Mouse (Mus musculus): ENCODE data around the gene Arhgap22. TPM values are rescaled to one million over a fixed set of nuclear protein-coding genes. Genes with fewer than 3 reads are reported as not detected.
A peak's percentile ranks its signal among the peaks of the same experiment; 100 is the strongest.

Gene Arhgap22
- polyA plus RNA-seq, 1 experiment from 2014 or later: 9.3 TPM

- Histone ChIP-seq H3K9me3 (no peaks in the 10 kb centered on the region), H3K4me1 (peaks cover 34% of the 10 kb centered on the region), H3K27me3 (ENCODE audit: insufficient read depth, poor library complexity, severe bottlenecking) (peaks cover 9% of the 10 kb centered on the region; the same call in 1 of the 2 replicates), H3K36me3 (no peaks in the 10 kb centered on the region), H3K4me3 (no peak overlapping the region), H3K27ac (no peak overlapping the region; the same call in 1 of the 2 replicates)
- WGBS: 81% methylated on average over 5 of the region's 5 CpGs
- DNase-seq (ENCODE audit: low spot score): no peak
These were observed 115.5 kb downstream of the Arhgap22 start for GRCm38 (mm10) chr14:33329297-33329805.

DNA sequence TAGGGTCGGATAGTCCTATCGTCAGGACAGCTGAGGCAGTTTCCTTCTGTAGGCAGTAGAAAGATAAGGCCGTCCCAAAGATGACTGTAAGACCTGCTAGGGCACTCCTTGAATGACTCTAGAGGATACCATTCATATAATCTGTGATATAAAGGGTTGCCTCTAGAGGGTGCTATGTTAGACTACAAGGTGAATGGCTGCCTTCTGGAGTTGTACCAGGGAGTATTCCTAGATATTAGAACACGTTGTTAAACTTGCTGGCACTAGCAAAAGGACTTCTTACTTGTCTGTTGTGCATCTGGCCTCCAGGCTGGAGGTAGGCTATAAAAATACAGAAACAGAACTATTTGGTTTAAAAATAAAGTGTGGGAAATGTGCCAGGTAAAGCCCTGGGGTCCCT, 117.2 kb downstream of the Arhgap22 start:
- Histone ChIP-seq H3K27me3 (ENCODE audit: insufficient read depth, poor library complexity, severe bottlenecking) (peaks cover 6% of the 10 kb centered on the region; the same call in 1 of the 2 replicates), H3K9me3 (no peaks in the 10 kb centered on the region), H3K4me1 (peaks cover 37% of the 10 kb centered on the region), H3K36me3 (no peaks in the 10 kb centered on the region), H3K4me3 (no peak overlapping the region), H3K27ac (no peak overlapping the region)
- DNase-seq (ENCODE audit: low spot score): no peak
- 41% methylated on average over 4 of the region's 4 CpGs for WGBS

DNA sequence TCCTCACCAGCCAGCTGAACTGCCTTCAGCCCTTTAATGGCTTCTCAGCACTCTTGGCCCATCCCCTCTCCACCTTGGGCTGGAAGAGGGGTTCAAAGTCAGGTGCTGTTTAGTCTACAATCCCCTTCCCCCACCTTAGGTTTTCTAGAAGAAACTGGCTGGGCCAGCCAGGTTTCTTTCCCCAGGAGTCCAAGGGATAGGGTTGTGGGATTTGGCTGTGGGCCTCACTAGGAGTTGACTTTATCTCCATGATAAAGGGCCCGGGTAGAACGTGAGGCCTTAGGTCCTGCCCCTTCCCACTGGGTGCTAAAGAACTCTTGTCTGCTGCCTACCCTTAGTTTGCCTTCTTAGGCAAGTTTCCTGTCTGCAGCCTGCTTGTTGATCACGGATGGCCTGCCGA, 117.8 kb downstream of the Arhgap22 start:
- DNase-seq (ENCODE audit: low spot score): no peak
- H3K27me3 ChIP-seq (ENCODE audit: insufficient read depth, poor library complexity, severe bottlenecking): peaks cover 6% of the 10 kb centered on the region; the same call in 1 of the 2 replicates
- peaks cover 37% of the 10 kb centered on the region for H3K4me1 ChIP-seq
- H3K4me3 ChIP-seq: no peak overlapping the region
- no peak overlapping the region for H3K27ac ChIP-seq
- 23% methylated on average over 4 of the region's 4 CpGs for WGBS
- no peaks in the 10 kb centered on the region for H3K9me3 ChIP-seq
- H3K36me3 ChIP-seq: no peaks in the 10 kb centered on the region

DNA sequence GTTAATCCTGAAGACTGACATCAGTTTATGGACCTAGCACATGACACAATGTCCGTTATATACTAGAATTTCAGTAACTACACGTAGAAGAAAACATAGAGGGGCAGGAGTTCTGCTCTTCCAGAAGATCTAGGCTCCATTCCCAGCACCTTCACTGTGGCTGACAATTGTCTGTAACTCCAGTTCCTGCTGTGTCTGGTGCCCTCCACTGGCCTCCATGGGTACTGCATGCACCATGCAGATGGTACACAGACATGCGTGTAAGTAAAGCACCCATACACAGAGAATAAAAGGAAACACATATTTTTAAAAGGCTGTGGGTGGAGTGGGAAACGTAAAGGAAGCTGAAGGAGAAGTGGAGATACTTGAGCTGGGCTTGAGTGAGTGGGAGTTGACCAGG, 120.0 kb downstream of the Arhgap22 start:
- 80% methylated on average over 4 of the region's 4 CpGs for WGBS

GRCm38 (mm10) chr14:33334402-33334801, 120.6 kb downstream of the Arhgap22 start:
- Histone ChIP-seq H3K4me1 (peaks cover 27% of the 10 kb centered on the region), H3K27ac (no peak overlapping the region), H3K36me3 (no peaks in the 10 kb centered on the region), H3K4me3 (no peak overlapping the region), H3K9me3 (no peaks in the 10 kb centered on the region), H3K27me3 (ENCODE audit: insufficient read depth, poor library complexity, severe bottlenecking) (peaks cover 9% of the 10 kb centered on the region)
- no peak for DNase-seq (ENCODE audit: low spot score)
- WGBS: 75% methylated on average over 4 of the region's 4 CpGs

More for the DNA sequence above, 120.0 kb downstream of the Arhgap22 start:
- Histone ChIP-seq H3K36me3 (no peaks in the 10 kb centered on the region), H3K4me3 (no peak overlapping the region), H3K4me1 (peaks cover 33% of the 10 kb centered on the region), H3K27ac (no peak overlapping the region), H3K9me3 (no peaks in the 10 kb centered on the region), H3K27me3 (ENCODE audit: insufficient read depth, poor library complexity, severe bottlenecking) (peaks cover 9% of the 10 kb centered on the region)
- DNase-seq (ENCODE audit: low spot score): no peak

DNA sequence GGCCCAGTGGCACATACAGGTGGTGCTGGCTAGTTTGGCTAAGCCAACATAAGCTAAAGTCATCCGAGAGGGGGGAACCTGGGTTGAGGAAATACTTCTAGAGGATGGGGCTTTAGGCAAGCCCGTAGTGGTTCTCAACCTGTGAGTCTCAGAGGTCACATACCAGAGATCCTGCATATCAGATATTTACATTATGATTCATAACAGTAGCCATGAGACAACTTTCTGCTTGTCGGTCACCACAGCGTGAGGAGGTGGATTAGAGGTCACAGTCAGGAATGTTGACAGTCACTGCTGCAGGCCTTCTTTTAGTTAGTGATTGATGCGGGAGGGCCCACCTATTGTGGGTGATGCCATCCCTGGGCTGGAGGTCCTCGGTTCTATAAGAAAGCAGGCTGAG, 121.9 kb downstream of the Arhgap22 start:
- no peak for DNase-seq (ENCODE audit: low spot score)
- Histone ChIP-seq H3K27me3 (ENCODE audit: insufficient read depth, poor library complexity, severe bottlenecking) (peaks cover 9% of the 10 kb centered on the region), H3K9me3 (no peaks in the 10 kb centered on the region), H3K27ac (no peak overlapping the region), H3K4me1 (peaks cover 31% of the 10 kb centered on the region), H3K4me3 (no peak overlapping the region), H3K36me3 (no peaks in the 10 kb centered on the region)
- whole genome bisulfite sequencing: 58% methylated on average over 6 of the region's 6 CpGs

DNA sequence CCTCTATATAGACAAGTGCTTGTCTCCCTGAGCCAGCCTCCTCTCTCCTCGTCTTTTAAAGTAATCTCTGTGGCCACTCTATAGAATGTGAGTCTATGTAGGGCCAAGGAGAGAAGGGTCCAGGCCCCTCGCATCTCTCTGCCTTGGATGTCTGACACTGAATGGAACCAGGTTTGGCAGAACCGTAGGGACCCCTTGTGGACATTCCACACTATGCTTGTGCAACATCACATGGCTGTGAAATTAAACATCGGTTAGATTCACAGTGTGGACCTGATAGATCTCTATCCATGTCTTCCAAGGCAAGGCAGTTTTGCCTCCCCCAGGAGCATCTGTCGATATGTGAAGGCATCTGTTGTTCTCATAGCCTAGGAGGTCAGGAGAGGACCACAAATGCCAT, 124.9 kb downstream of the Arhgap22 start:
- H3K4me3 ChIP-seq: no peak overlapping the region
- H3K36me3 ChIP-seq: no peaks in the 10 kb centered on the region
- 66% methylated on average over 5 of the region's 5 CpGs for WGBS
- H3K9me3 ChIP-seq: no peaks in the 10 kb centered on the region
- H3K4me1 ChIP-seq: peaks cover 27% of the 10 kb centered on the region
- H3K27me3 ChIP-seq (ENCODE audit: insufficient read depth, poor library complexity, severe bottlenecking): peaks cover 4% of the 10 kb centered on the region
- no peak for DNase-seq (ENCODE audit: low spot score)
- no peak overlapping the region for H3K27ac ChIP-seq

GRCm38 (mm10) chr14:33343131-33343725, 129.4 kb downstream of the Arhgap22 start:
- peaks cover 28% of the 10 kb centered on the region; the same call in 1 of the 2 replicates for H3K27me3 ChIP-seq (ENCODE audit: insufficient read depth, poor library complexity, severe bottlenecking)
- no peak for DNase-seq (ENCODE audit: low spot score)
- H3K4me3 ChIP-seq: no peak overlapping the region
- H3K9me3 ChIP-seq: no peaks in the 10 kb centered on the region
- 85% methylated on average over 14 of the region's 14 CpGs for WGBS
- no peaks in the 10 kb centered on the region for H3K36me3 ChIP-seq
- no peak overlapping the region for H3K27ac ChIP-seq
- peaks cover 12% of the 10 kb centered on the region; the same call in 1 of the 2 replicates for H3K4me1 ChIP-seq

DNA sequence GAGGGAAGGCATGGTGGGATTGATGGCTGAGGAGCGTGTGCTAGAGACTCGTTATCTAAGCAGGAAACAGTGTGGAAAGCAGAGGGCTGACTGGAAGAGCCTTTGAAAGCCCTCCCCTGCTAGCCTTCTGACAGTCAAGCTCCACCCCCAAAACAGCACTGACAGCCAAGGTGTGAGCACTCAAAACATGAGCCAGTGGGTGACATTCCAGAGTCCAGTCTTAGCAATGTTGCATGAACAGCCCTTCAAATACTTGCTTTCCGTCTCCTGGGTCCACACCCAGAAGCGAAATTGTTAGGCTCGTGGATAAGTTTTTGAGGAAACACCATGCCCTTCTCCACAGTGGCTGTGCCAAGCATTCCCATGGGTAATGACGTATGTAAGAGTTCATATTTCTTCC, 132.7 kb downstream of the Arhgap22 start:
- H3K4me3 ChIP-seq: no peak overlapping the region
- peaks cover 18% of the 10 kb centered on the region for H3K4me1 ChIP-seq
- no peak for DNase-seq (ENCODE audit: low spot score)
- WGBS: 61% methylated on average over 6 of the region's 6 CpGs
- no peaks in the 10 kb centered on the region for H3K36me3 ChIP-seq
- no peaks in the 10 kb centered on the region for H3K9me3 ChIP-seq
- peaks cover 61% of the 10 kb centered on the region for H3K27me3 ChIP-seq (ENCODE audit: insufficient read depth, poor library complexity, severe bottlenecking)
- no peak overlapping the region for H3K27ac ChIP-seq

- Histone ChIP-seq H3K27ac (no peak overlapping the region), H3K27me3 (ENCODE audit: insufficient read depth, poor library complexity, severe bottlenecking) (peaks cover 73% of the 10 kb centered on the region)
- DNase-seq (ENCODE audit: low spot score): no peak
These were observed 133.9 kb downstream of the Arhgap22 start for GRCm38 (mm10) chr14:33347738-33348137.

GRCm38 (mm10) chr14:33348146-33348545, 134.3 kb downstream of the Arhgap22 start:
- WGBS: 62% methylated on average over 1 of the region's 1 CpGs
- Histone ChIP-seq H3K27ac (no peak overlapping the region), H3K4me3 (no peak overlapping the region), H3K9me3 (no peaks in the 10 kb centered on the region), H3K4me1 (peaks cover 27% of the 10 kb centered on the region), H3K36me3 (no peaks in the 10 kb centered on the region), H3K27me3 (ENCODE audit: insufficient read depth, poor library complexity, severe bottlenecking) (peaks cover 77% of the 10 kb centered on the region)
- DNase-seq (ENCODE audit: low spot score): no peak

More at GRCm38 (mm10) chr14:33347738-33348137, 133.9 kb downstream of the Arhgap22 start:
- Histone ChIP-seq H3K4me3 (no peak overlapping the region), H3K4me1 (peaks cover 23% of the 10 kb centered on the region), H3K36me3 (no peaks in the 10 kb centered on the region), H3K9me3 (no peaks in the 10 kb centered on the region)
- 60% methylated on average over 4 of the region's 4 CpGs for WGBS

- no peaks in the 10 kb centered on the region for H3K36me3 ChIP-seq
- H3K27me3 ChIP-seq (ENCODE audit: insufficient read depth, poor library complexity, severe bottlenecking): peaks cover 67% of the 10 kb centered on the region
- H3K27ac ChIP-seq: peak overlapping the region; percentile 67
- DNase-seq (ENCODE audit: low spot score): no peak
- no peaks in the 10 kb centered on the region for H3K9me3 ChIP-seq
- peak overlapping the region; percentile 61 for H3K4me3 ChIP-seq
- peaks cover 44% of the 10 kb centered on the region for H3K4me1 ChIP-seq
- under 1% methylated on average over 42 of the region's 42 CpGs for WGBS
These were observed 137.2 kb downstream of the Arhgap22 start for GRCm38 (mm10) chr14:33351019-33351418.

GRCm38 (mm10) chr14:33351984-33352722, 138.3 kb downstream of the Arhgap22 start:
- Histone ChIP-seq H3K4me1 (peaks cover 42% of the 10 kb centered on the region), H3K36me3 (no peaks in the 10 kb centered on the region), H3K27ac (no peak overlapping the region), H3K4me3 (no peak overlapping the region), H3K27me3 (ENCODE audit: insufficient read depth, poor library complexity, severe bottlenecking) (peaks cover 67% of the 10 kb centered on the region), H3K9me3 (no peaks in the 10 kb centered on the region)
- DNase-seq (ENCODE audit: low spot score): no peak
- WGBS: 68% methylated on average over 6 of the region's 6 CpGs
